14 mouse cellular contexts compared by ENCODE assay signal in genomic region chr7:84088191-84088590, GRCm38 (mm10). TPM values are rescaled to one million over a fixed set of nuclear protein-coding genes. Genes with fewer than 3 reads are reported as not detected.
"Had no signal": no experiment of that assay in that cellular context is flagged by ENCODE, and none has a peak within 500 bp of the region (broad histone marks: within the 10 kb centered on the region; RNA-seq: fewer than 3 reads in every experiment).

No protein-coding gene starts in this region.

- H3K27ac ChIP-seq: kidney, embryonic 15.5 days; limb, embryonic 12.5 days; limb, embryonic 15.5 days; liver, embryonic 14.5 days; macrophage; midbrain, embryonic 10.5 days; midbrain, embryonic 13.5 days; stomach, postnatal 0 days had no signal

- H3K9ac ChIP-seq: kidney, embryonic 15.5 days; limb, embryonic 12.5 days; limb, embryonic 15.5 days; liver, embryonic 14.5 days; liver, postnatal 0 days; lung, embryonic 14.5 days; midbrain, embryonic 13.5 days had no signal

- H3K36me3 ChIP-seq: kidney, embryonic 15.5 days; limb, embryonic 12.5 days; limb, embryonic 15.5 days; midbrain, embryonic 10.5 days; midbrain, embryonic 13.5 days had no signal

- H3K4me3 ChIP-seq: kidney, embryonic 15.5 days; limb, embryonic 12.5 days; limb, embryonic 15.5 days; megakaryocyte, embryonic 14.5 days; midbrain, embryonic 10.5 days; midbrain, embryonic 13.5 days had no signal

- DNase-seq: lung, embryonic 14.5 days had no signal

- H3K9me3 ChIP-seq: kidney, embryonic 15.5 days; limb, embryonic 12.5 days; limb, embryonic 15.5 days; megakaryocyte, embryonic 14.5 days; midbrain, embryonic 10.5 days; midbrain, embryonic 13.5 days had no signal

- ATAC-seq: midbrain, embryonic 13.5 days; midbrain, embryonic 16.5 days had no signal

- H3K4me2 ChIP-seq: kidney, embryonic 15.5 days; limb, embryonic 12.5 days; limb, embryonic 15.5 days; liver, embryonic 11.5 days; lung, embryonic 14.5 days; midbrain, embryonic 13.5 days had no signal

RNA-seq across cellular contexts. Expression of gene Cemip, which starts 1.9 kb away (rescaled TPM):
- total RNA-seq: monocyte, adult 5-6 weeks had no signal
- polyA plus RNA-seq: liver, postnatal 0 days had no signal
